Mouse (Mus musculus) heart, embryonic 16.5 days (tissue): ENCODE data around the gene Atp8a2. TPM values are rescaled to one million over a fixed set of nuclear protein-coding genes. Genes with fewer than 3 reads are reported as not detected.

Experiments
- ATAC-seq: fragments of 200-750 bp; cut with Nextera tagmentation; replicated peaks from 2 replicates; pipeline ENCODE4 v1.8.0; 2017; ENCODE audit warnings: moderate number of reproducible peaks; ENCODE audit not compliant: insufficient read depth, low FRiP score; ENCODE audit errors: extremely low read depth
- H3K27ac ChIP-seq: fragments of 300-500 bp; sonication (generic); 2 replicates; pipeline ENCODE4 v1.5.1; 2014; ENCODE audit warnings: mild to moderate bottlenecking, low read length, control low read depth, moderate library complexity
- H3K27me3 ChIP-seq: fragments of 300-500 bp; sonication (generic); 2 replicates; pipeline ENCODE4 v1.6.1; 2014; ENCODE audit warnings: low read length, mixed read lengths; ENCODE audit not compliant: control insufficient read depth, insufficient read depth
- H3K36me3 ChIP-seq: fragments of 300-500 bp; sonication (generic); 2 replicates; pipeline ENCODE4 v1.6.1; 2014; ENCODE audit not compliant: control insufficient read depth, insufficient read depth
- H3K4me1 ChIP-seq: fragments of 300-500 bp; sonication (generic); 2 replicates; pipeline ENCODE4 v1.6.1; 2014; ENCODE audit warnings: low read length, mixed read lengths; ENCODE audit not compliant: control insufficient read depth, insufficient read depth
- H3K4me2 ChIP-seq: fragments of 300-500 bp; sonication (generic); 2 replicates; pipeline ENCODE4 v1.6.1; 2014; ENCODE audit warnings: low read depth, mild to moderate bottlenecking, control low read depth, low read length
- H3K4me3 ChIP-seq: fragments of 300-500 bp; sonication (generic); 2 replicates; pipeline ENCODE4 v1.5.1; 2014; ENCODE audit warnings: mild to moderate bottlenecking, control low read depth, low read length
- H3K9ac ChIP-seq: fragments of 300-500 bp; sonication (generic); 2 replicates; pipeline ENCODE4 v1.6.1; 2014; ENCODE audit warnings: low read length, control low read depth
- H3K9me3 ChIP-seq: fragments of 300-500 bp; sonication (generic); replicated peaks from 2 replicates; pipeline ENCODE4 v1.6.1; 2016; ENCODE audit warnings: low read length; ENCODE audit not compliant: control insufficient read depth
- WGBS: fragments of 180-500 bp; shearing (Covaris S2); extraction: QIAGEN DNeasy Blood & Tissue Kit; methylation state at CpG from one replicate; pipeline ENCODE4 v1.1.7; 2014; 5-methylcytosine and 5-hydroxymethylcytosine counted together
- polyA plus RNA-seq: library from polyadenylated mRNA; unstranded; fragments of >200 nt; fragmentation: Nextera tagmentation; extraction: Ambion mirVana; gene quantifications from 2 replicates; pipeline ENCODE4 v1.2.1, GENCODE M21; 2015

The Atp8a2 gene
- polyA plus RNA-seq, 1 experiment from 2014 or later: 6.1 TPM

- H3K36me3 ChIP-seq: no peaks in the 10 kb centered on the region
- no peaks in the 10 kb centered on the region for H3K9me3 ChIP-seq
- H3K4me1 ChIP-seq: peaks cover 12% of the 10 kb centered on the region; the same call in 1 of the 2 replicates
- ATAC-seq: no peak
- 67% methylated on average over 1 of the region's 1 CpGs for WGBS
- no peak overlapping the region for H3K27ac ChIP-seq
- H3K9ac ChIP-seq: no peak overlapping the region
- no peak overlapping the region for H3K4me3 ChIP-seq
- no peaks in the 10 kb centered on the region for H3K27me3 ChIP-seq
- no peak overlapping the region for H3K4me2 ChIP-seq
Measured at GRCm38 (mm10) chr14:59644166-59644565, 552.8 kb downstream of the Atp8a2 start.

GRCm38 (mm10) chr14:59643582-59643981, 553.4 kb downstream of the Atp8a2 start:
- Histone ChIP-seq H3K4me2 (no peak overlapping the region), H3K9ac (no peak overlapping the region), H3K4me1 (peaks cover 11% of the 10 kb centered on the region; the same call in 1 of the 2 replicates), H3K27ac (no peak overlapping the region), H3K36me3 (no peaks in the 10 kb centered on the region), H3K27me3 (no peaks in the 10 kb centered on the region), H3K9me3 (no peaks in the 10 kb centered on the region), H3K4me3 (no peak overlapping the region)
- peak; percentile 56 for ATAC-seq
- 17% methylated on average over 12 of the region's 12 CpGs for WGBS

- Histone ChIP-seq H3K4me2 (no peak overlapping the region), H3K9ac (no peak overlapping the region), H3K27ac (no peak overlapping the region), H3K36me3 (no peaks in the 10 kb centered on the region), H3K27me3 (no peaks in the 10 kb centered on the region), H3K4me3 (no peak overlapping the region), H3K4me1 (0 out of 2 replicates have a peak, but pooled peaks cover 9% of the 10 kb centered on the region), H3K9me3 (no peaks in the 10 kb centered on the region)
- no peak for ATAC-seq
- WGBS: 32% methylated on average over 5 of the region's 5 CpGs
Measured at GRCm38 (mm10) chr14:59641856-59642255, 555.1 kb downstream of the Atp8a2 start.

- ATAC-seq: no peak
- H3K27ac ChIP-seq: no peak overlapping the region
- WGBS: 45% methylated on average over 7 of the region's 7 CpGs
Measured at GRCm38 (mm10) chr14:59638906-59639703, 557.9 kb downstream of the Atp8a2 start.

GRCm38 (mm10) chr14:59633988-59634387, 563.0 kb downstream of the Atp8a2 start:
- H3K9ac ChIP-seq: no peak overlapping the region
- no peaks in the 10 kb centered on the region for H3K27me3 ChIP-seq
- no peak overlapping the region for H3K4me3 ChIP-seq
- no peak overlapping the region for H3K4me2 ChIP-seq
- H3K4me1 ChIP-seq: no peaks in the 10 kb centered on the region
- WGBS: 80% methylated on average over 9 of the region's 9 CpGs
- H3K9me3 ChIP-seq: no peaks in the 10 kb centered on the region
- no peak for ATAC-seq
- no peak overlapping the region for H3K27ac ChIP-seq
- H3K36me3 ChIP-seq: no peaks in the 10 kb centered on the region

More at GRCm38 (mm10) chr14:59638906-59639703, 557.9 kb downstream of the Atp8a2 start:
- Histone ChIP-seq H3K4me2 (no peak overlapping the region), H3K4me3 (no peak overlapping the region), H3K9ac (no peak overlapping the region), H3K27me3 (no peaks in the 10 kb centered on the region), H3K9me3 (no peaks in the 10 kb centered on the region), H3K36me3 (no peaks in the 10 kb centered on the region), H3K4me1 (0 out of 2 replicates have a peak, but pooled peaks cover 7% of the 10 kb centered on the region)

GRCm38 (mm10) chr14:59633295-59633898, 563.6 kb downstream of the Atp8a2 start:
- H3K36me3 ChIP-seq: no peaks in the 10 kb centered on the region
- no peaks in the 10 kb centered on the region for H3K27me3 ChIP-seq
- no peak overlapping the region for H3K4me2 ChIP-seq
- no peak overlapping the region for H3K9ac ChIP-seq
- H3K27ac ChIP-seq: no peak overlapping the region
- no peaks in the 10 kb centered on the region for H3K4me1 ChIP-seq
- 68% methylated on average over 5 of the region's 5 CpGs for WGBS
- H3K9me3 ChIP-seq: no peaks in the 10 kb centered on the region
- ATAC-seq: no peak
- H3K4me3 ChIP-seq: no peak overlapping the region

- no peak for ATAC-seq
- Histone ChIP-seq H3K27ac (no peak overlapping the region), H3K9me3 (no peaks in the 10 kb centered on the region), H3K36me3 (no peaks in the 10 kb centered on the region), H3K4me2 (no peak overlapping the region), H3K4me3 (no peak overlapping the region), H3K4me1 (0 out of 2 replicates have a peak, but pooled peaks cover 2% of the 10 kb centered on the region), H3K27me3 (peaks cover 4% of the 10 kb centered on the region; the same call in 1 of the 2 replicates), H3K9ac (no peak overlapping the region)
- 81% methylated on average over 6 of the region's 6 CpGs for WGBS
Measured at GRCm38 (mm10) chr14:59632067-59632466, 564.9 kb downstream of the Atp8a2 start.

GRCm38 (mm10) chr14:59630096-59630495, 566.9 kb downstream of the Atp8a2 start:
- H3K36me3 ChIP-seq: no peaks in the 10 kb centered on the region
- no peak overlapping the region for H3K9ac ChIP-seq
- H3K4me3 ChIP-seq: no peak overlapping the region
- no peak for ATAC-seq
- no peak overlapping the region for H3K27ac ChIP-seq
- H3K27me3 ChIP-seq: peaks cover 12% of the 10 kb centered on the region
- no peak overlapping the region for H3K4me2 ChIP-seq
- peaks cover 8% of the 10 kb centered on the region; the same call in 1 of the 2 replicates for H3K4me1 ChIP-seq
- 90% methylated on average over 9 of the region's 9 CpGs for WGBS
- H3K9me3 ChIP-seq: no peaks in the 10 kb centered on the region

- no peak overlapping the region for H3K4me2 ChIP-seq
Measured at GRCm38 (mm10) chr14:59629308-59629707, 567.7 kb downstream of the Atp8a2 start.

More at GRCm38 (mm10) chr14:59629308-59629707, 567.7 kb downstream of the Atp8a2 start:
- H3K4me1 ChIP-seq: peaks cover 11% of the 10 kb centered on the region
- no peak overlapping the region for H3K27ac ChIP-seq
- ATAC-seq: no peak
- no peak overlapping the region for H3K9ac ChIP-seq
- H3K27me3 ChIP-seq: peaks cover 12% of the 10 kb centered on the region
- 87% methylated on average over 15 of the region's 15 CpGs for WGBS
- H3K9me3 ChIP-seq: no peaks in the 10 kb centered on the region
- no peaks in the 10 kb centered on the region for H3K36me3 ChIP-seq
- H3K4me3 ChIP-seq: no peak overlapping the region
